17 mouse cellular contexts compared by ENCODE assay signal in the genomic region with DNA sequence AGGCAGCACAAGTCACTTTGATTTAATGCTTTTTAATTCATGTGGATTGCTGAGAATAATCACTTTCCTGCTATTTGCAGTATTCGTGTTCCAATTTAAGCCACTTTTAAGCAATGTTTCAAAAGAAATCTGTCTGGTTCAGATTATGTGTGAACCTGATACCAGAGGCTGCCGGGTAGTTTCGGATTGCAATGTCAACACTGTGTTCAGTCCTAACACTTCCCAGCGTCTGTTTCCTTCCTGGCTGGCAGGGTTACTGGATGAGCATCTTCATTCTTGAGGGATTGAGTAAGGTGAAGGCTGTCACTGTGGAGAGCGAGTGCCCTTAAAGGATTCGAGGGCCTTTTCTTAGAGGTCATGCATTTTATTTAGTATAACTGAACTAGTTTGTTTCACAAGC.
DNase-seq lines count a peak whose midpoint lies in the region; ATAC-seq and TF ChIP-seq lines count a peak whose summit lies in the region.
"Had no signal": no experiment of that assay in that cellular context is flagged by ENCODE, and none has a peak within 500 bp of the region (broad histone marks: within the 10 kb centered on the region; RNA-seq: fewer than 3 reads in every experiment).

No protein-coding gene starts in this region.

- no peak for DNase-seq in heart, postnatal 0 days (ENCODE audit: low spot score)
- no peak for DNase-seq in heart, postnatal 25 days (ENCODE audit: low spot score)
- DNase-seq in embryo, embryonic 10.5 days (ENCODE audit: low spot score) = peak; percentile 67
- DNase-seq in right cerebral cortex, postnatal 25 days = no peak
- DNase-seq: adrenal gland, postnatal 10 days; cerebellum, postnatal 25 days; kidney, adult 11 months; right cerebral cortex, postnatal 4 days; thymus, postnatal 4 days had no signal

- no peak overlapping the region for H3K9ac ChIP-seq in heart, postnatal 0 days (replicated peaks; ENCODE audit: low read depth, low read length)
- H3K9ac ChIP-seq in embryonic facial prominence, embryonic 15.5 days = no peak overlapping the region
- H3K9ac ChIP-seq: hindbrain, embryonic 13.5 days; liver, embryonic 12.5 days; stomach, embryonic 15.5 days had no signal

- H3K27ac ChIP-seq in heart, postnatal 0 days (ENCODE audit: low read depth) = 0 out of 2 replicates have a peak overlapping the region, but pooled peaks have one; percentile 50
- H3K27ac ChIP-seq in embryonic facial prominence, embryonic 15.5 days (replicated peaks) = no peak overlapping the region
- H3K27ac ChIP-seq: hindbrain, embryonic 13.5 days; layer of hippocampus, adult 2 months; liver, embryonic 12.5 days; stomach, embryonic 15.5 days had no signal

- no peak overlapping the region for H3ac ChIP-seq in myocyte (ENCODE audit: control insufficient read depth, insufficient read length)

- H3K79me2 ChIP-seq in myocyte (ENCODE audit: control insufficient read depth, insufficient read depth) = no peaks in the 10 kb centered on the region

- no peak for TF ChIP-seq POLR2A in myocyte (IDR thresholded peaks at IDR 0.05; ENCODE audit: insufficient read length, low read depth)

- H3K4me3 ChIP-seq in heart, postnatal 0 days (ENCODE audit: low read depth, low read length) = no peak overlapping the region
- H3K4me3 ChIP-seq in embryonic facial prominence, embryonic 15.5 days (replicated peaks) = no peak overlapping the region
- no peak overlapping the region for H3K4me3 ChIP-seq in myocyte
- H3K4me3 ChIP-seq: hindbrain, embryonic 13.5 days; layer of hippocampus, adult 2 months; liver, embryonic 12.5 days; stomach, embryonic 15.5 days had no signal

- H3K9me3 ChIP-seq in heart, postnatal 0 days (replicated peaks; ENCODE audit: control insufficient read depth, low read length) = no peaks in the 10 kb centered on the region
- H3K9me3 ChIP-seq in embryonic facial prominence, embryonic 15.5 days (replicated peaks) = no peaks in the 10 kb centered on the region
- H3K9me3 ChIP-seq: hindbrain, embryonic 13.5 days; liver, embryonic 12.5 days; stomach, embryonic 15.5 days had no signal

- intact Hi-C loops in heart, postnatal 25 days (cut with DNase I) = loop anchor here (5.0 kb wide), 2 partner anchors 54 to 129 kb away; no protein-coding TSS in a partner anchor

- no peak for ATAC-seq in heart, postnatal 0 days (ENCODE audit: insufficient read depth, low read depth)
- 0 out of 2 replicates have a peak, but pooled peaks have one; percentile 34 for ATAC-seq in embryonic facial prominence, embryonic 15.5 days (ENCODE audit: insufficient number of reproducible peaks, low FRiP score, low TSS enrichment, low read depth)
- ATAC-seq in erythroid progenitor cell, adult 5-6 weeks (replicated peaks; ENCODE audit: low FRiP score, poor library complexity, severe bottlenecking) = no peak
- ATAC-seq: liver, embryonic 12.5 days; Patski had no signal

- peaks cover 39% of the 10 kb centered on the region for H3K4me1 ChIP-seq in heart, postnatal 0 days (ENCODE audit: control insufficient read depth, insufficient read depth)
- no peaks in the 10 kb centered on the region for H3K4me1 ChIP-seq in embryonic facial prominence, embryonic 15.5 days
- H3K4me1 ChIP-seq: hindbrain, embryonic 13.5 days; liver, embryonic 12.5 days; stomach, embryonic 15.5 days had no signal

- H3K36me3 ChIP-seq in heart, postnatal 0 days (replicated peaks; ENCODE audit: control insufficient read depth, insufficient read depth, low read length) = no peaks in the 10 kb centered on the region
- no peaks in the 10 kb centered on the region for H3K36me3 ChIP-seq in embryonic facial prominence, embryonic 15.5 days
- no peaks in the 10 kb centered on the region for H3K36me3 ChIP-seq in myocyte (ENCODE audit: control insufficient read depth, insufficient read depth)
- H3K36me3 ChIP-seq: hindbrain, embryonic 13.5 days; liver, embryonic 12.5 days; stomach, embryonic 15.5 days had no signal

- TF ChIP-seq CTCF in heart, postnatal 0 days (IDR thresholded peaks at IDR 0.05; ENCODE audit: low read depth) = no peak

- WGBS in heart, postnatal 0 days = 22% methylated on average over 6 of the region's 6 CpGs
- WGBS in embryonic facial prominence, embryonic 15.5 days = 16% methylated on average over 6 of the region's 6 CpGs

- TF ChIP-seq EP300 in heart, postnatal 0 days (IDR thresholded peaks at IDR 0.05; ENCODE audit: low read depth) = no peak

- no peaks in the 10 kb centered on the region for H3K27me3 ChIP-seq in heart, postnatal 0 days (ENCODE audit: control insufficient read depth, insufficient read depth, low read length)
- H3K27me3 ChIP-seq in embryonic facial prominence, embryonic 15.5 days = no peaks in the 10 kb centered on the region
- H3K27me3 ChIP-seq in myocyte (ENCODE audit: control insufficient read depth, insufficient read depth, insufficient read length) = no peaks in the 10 kb centered on the region
- H3K27me3 ChIP-seq: hindbrain, embryonic 13.5 days; liver, embryonic 12.5 days; Patski; stomach, embryonic 15.5 days had no signal

- H3K4me2 ChIP-seq in heart, postnatal 0 days (ENCODE audit: low read depth, low read length) = no peak overlapping the region
- H3K4me2 ChIP-seq in embryonic facial prominence, embryonic 15.5 days (replicated peaks) = no peak overlapping the region
- peak overlapping the region; percentile 74 for H3K4me2 ChIP-seq in myocyte (ENCODE audit: low read depth)
- H3K4me2 ChIP-seq: hindbrain, embryonic 13.5 days; liver, embryonic 12.5 days; stomach, embryonic 15.5 days had no signal

TF ChIP-seq in myocyte, 11 proteins besides CTCF, POLR2A, EP300 and RAD21:
- TF ChIP-seq MYOD1 (IDR thresholded peaks at IDR 0.05; ENCODE audit: control insufficient read depth in 1 of 3, insufficient read length in 2 of 3, low read depth in 2 of 3) (no peak), CEBPB (IDR thresholded peaks at IDR 0.05; ENCODE audit: insufficient read depth, poor library complexity, severe bottlenecking) (no peak)
TF ChIP-seq in myocyte: peak in this region for 0.
